Mouse (Mus musculus): Measurements from ENCODE around the gene Rnf220.

Gene Rnf220

DNA sequence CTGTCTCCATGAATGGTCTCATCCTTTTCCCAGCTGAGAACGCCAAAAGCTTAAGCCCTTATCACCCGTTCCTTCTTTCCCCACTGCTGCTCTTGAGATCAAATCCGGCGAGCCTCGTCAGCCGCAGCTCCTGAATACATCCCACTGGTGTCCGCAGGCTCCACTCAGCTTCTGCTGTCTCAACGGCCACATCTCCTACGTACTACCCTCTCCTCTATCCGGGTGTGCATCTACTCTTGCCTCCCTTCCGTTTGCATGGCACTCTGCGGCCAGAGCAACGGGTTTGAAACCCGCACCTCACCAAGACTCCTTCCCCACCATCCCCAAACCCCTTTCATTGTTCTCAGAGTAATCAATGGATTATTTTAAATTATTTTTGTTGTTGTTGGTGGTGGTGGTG is 58.8 kb downstream of the Rnf220 start:
- DNase-seq (ENCODE audit: low spot score in 2 of 2): no peak

DNA sequence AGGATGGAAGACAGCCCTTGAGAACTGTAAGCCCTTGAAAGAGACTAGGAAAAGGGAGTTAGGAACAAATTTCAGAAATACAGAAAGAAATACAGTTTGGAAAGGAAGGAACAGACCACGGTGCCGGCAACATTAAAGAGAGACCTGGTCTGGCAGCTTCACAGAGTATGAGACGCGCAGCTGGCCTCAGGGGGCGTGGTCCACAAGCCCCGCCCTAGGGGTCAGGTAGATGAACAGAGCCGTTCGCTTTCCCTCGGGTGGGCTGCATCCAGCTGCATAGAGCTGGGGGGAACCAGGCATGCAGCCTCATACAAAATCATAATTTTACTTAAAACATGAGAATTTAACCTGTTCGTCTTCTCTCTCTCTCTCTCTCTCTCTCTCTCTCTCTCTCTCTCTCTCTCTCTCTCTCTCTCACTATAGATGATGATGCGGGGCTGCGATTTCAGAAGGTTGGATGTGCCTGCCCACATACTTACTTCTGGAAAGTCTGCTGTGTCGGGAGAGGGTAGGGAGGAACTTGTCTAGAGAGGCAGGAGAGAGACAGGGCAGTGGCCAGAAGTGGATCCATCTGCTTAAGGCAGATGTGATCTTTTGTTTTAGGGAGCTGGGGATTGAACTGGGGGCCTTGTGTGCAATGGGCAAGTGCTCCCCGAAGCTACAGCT is 59.7 kb downstream of the Rnf220 start:
- no peak for DNase-seq (ENCODE audit: low spot score in 2 of 2)

DNA sequence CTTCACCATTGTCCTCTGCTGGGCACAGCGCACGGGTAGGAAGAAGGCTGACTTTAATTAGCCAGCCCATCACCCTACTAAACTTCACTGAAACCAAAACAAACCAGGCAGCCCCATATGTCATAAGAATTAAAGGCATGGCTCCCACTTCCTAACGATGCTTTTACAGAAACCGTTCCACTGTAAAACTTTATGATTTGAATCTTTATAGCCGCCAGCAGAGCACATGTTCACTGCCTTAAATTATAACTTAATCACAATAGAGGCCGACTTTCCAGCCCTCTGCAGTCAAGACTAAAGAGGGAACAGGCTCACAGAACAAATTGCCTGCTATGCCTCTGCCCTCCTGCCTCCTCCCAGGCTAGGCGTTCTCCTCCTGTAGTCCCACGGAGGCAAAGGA is 62.5 kb downstream of the Rnf220 start:
- no peak for DNase-seq (ENCODE audit: low spot score in 2 of 2)

DNA sequence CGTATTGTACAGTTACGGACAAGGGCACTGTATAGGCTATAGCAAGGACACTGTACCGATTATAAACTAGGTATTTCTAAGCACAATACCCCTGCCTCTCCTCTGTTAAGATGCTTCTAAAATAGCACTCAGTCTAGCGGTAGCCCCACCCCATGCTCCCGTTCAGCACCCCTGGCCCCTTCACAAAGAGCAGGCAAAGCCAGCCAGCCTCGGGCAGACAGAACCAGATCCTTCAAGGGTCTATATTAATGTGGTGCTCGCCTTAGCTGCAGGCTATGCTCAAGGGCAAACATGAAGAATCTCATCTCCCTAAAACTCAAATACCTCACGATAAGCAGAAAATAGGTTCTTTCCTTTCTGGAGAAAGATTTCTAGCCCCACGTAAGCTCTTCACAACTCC is 67.2 kb downstream of the Rnf220 start:
- no peak for DNase-seq (ENCODE audit: low spot score in 2 of 2)

DNA sequence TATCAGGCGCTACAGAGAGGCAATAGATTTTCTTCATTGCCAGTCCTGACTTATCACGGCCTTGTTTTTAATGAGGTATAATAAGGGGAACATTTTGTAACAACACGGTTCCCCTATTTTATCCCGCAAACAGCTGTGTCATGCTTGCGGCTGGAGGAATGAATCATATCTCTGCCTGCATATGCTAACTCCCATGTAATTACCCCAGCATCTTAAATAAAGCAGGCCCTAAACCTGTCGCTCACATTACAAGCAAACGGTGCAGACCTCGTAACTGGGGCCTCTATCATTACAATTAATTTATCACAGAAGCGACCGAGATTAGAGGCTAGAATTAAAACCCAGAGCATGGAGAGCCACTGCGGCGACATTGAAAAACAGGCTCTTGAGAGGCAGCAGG is 69.3 kb downstream of the Rnf220 start:
- no peak for DNase-seq (ENCODE audit: low spot score in 2 of 2)

DNA sequence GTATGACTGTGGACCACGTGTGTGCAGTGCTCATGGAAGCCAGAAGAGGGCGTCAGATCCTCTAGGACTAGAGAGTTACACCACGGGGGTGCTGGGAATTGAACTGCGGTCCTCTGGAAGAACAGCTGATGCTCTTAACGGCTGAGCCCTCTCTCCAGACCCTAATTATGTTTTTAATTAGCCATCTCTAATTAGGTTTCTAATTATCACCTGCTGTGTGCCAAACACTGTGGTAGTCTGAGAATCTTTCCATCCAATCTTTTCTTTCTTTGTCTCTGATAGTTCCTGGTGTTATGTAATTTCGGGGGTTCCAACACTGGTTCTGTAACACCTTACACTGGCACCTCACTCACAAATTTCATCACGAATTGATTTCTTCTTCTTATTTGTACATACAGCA is 75.8 kb downstream of the Rnf220 start:
- DNase-seq (ENCODE audit: low spot score in 2 of 2): no peak

DNA sequence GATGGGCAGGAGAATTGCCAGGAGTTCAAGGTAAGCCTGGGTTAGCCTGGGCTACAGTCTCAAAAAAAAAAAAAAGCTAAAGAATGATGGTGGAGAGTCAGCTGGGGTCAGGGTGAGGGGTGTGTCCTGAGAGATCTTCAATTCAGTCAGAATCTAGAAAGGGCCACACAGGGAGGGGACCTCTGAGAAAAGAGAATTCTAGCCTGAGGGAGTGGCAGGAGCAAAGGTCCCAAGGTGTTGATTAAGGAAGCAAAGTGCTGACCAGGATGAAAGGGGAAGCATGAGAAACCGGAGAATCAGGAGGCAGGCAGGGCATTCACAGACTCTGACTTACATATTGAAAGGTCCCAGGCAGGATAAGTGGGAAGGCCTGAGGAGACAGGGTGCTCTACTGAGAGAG is 80.0 kb downstream of the Rnf220 start:
- no peak for DNase-seq (ENCODE audit: low spot score in 2 of 2)

DNA sequence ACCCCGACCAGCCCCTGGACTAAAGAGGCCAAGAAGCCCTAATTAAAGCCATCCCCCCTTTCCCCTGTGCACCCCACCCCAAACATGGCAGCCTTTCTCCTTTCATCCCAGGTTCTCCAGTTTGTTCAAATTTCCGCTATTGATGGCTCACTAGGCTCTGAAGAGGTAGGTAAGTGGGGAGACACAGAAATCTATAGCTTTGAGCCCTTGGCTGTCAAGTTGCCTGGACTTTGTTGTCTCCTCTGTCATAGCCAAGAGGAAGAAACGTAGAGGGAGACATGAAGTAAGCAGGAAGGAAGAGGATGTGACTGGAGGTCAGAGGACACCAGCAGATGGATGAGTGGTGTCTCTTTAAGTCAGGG is 86.8 kb downstream of the Rnf220 start:
- DNase-seq (ENCODE audit: low spot score in 2 of 2): no peak

DNA sequence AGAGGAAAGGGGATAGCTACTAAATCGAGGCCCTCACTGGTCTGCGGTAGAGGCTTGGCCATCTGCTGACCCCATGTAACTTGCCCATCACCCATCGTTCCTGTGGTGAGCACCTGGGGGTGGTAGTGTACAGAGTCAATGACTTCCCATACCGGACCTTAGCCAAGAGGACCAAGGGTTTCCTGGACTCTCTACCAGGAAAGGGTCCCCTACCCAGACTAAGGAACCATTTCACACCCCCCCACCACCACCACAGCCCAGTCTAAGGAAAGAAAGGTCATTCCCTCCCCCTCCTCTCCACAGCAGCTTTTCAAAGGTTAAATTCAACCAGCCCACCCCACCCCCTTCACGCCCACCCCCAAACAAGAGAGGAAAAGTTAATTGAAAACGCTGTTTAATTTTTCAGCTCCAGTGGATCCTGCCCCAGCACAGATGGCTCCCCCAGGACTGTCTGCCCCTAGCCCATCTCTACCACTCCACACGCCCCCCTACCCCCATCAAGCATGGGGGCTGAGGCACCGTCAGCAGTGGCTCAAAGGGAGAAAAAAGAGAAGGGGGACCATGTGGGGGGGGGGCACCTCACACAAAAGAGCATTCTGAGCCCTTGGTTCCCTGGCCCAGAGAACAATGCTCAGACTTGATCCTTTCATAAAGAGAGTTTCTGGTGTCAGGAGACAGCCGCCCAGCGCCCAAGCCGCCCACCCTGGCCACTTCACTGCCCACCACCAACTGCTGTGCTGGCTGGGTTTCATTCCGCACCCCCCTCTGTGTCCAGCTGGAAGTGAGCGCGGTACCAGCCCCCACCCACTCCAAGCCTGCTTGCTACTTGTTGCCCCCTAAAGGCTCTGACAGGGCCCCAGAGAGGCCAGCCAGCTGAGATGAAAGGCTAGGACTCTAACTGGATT is 87.5 kb downstream of the Rnf220 start:
- DNase-seq (ENCODE audit: low spot score in 2 of 2): no peak

DNA sequence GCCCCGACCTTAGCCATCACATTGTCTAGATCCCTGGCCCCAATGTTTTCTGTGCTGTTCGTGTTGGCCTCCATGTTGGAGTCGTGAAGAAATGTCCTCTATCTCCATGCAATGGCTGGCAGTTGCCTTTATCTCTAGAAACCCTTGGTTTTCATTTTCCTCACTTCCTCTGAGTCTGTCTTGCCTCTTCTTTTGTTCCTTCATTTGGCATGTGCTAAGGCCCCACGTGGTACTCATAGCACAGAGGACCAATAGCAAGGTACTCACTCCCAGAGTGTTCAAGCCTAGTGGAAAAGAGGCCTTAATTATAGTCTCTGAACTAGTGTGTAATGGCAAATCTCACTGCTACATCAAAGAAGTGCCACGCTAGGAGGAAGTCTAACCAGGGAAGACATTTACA is 88.9 kb downstream of the Rnf220 start:
- DNase-seq (ENCODE audit: low spot score in 2 of 2): no peak

DNA sequence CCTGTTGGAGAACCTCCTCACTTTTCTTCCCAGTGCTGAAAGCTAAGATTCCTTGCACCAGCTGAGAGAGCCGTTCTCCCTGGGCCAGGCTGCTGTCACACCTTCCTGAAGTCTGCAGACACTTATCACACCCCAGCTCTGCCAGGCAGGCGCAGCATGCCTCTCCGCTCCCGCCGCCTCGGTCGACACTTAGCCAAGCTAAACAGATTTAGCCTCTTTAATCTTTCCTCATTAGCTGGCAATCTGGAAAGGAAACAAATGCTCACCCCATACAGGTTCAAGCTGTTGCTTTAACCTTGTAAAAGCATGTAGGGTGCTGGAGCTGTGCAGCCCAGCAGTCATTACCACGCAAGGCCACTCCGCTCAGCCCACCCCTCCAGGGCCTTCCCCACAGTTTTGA is 90.9 kb downstream of the Rnf220 start:
- DNase-seq (ENCODE audit: low spot score in 2 of 2): no peak

DNA sequence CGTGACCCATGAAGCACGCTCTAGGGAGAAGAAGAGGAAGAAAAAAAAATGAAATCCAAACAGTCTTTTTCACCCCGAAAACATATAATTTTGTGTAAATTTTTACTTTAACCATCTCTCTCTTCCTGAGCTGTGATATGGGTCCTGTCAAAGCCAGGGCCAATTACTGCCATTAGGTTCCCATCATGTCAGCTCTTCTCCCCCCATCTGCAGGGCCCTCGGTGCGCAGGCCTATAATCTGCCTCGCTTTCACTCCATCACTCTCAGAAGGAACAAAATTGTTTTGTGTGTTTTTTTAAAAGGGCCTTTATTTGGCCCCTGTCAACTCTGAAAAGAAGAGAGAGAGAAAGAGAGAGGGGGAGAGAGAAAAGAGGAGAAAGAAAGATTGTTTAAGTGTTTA is 91.6 kb downstream of the Rnf220 start:
- DNase-seq (ENCODE audit: low spot score in 2 of 2): no peak

DNA sequence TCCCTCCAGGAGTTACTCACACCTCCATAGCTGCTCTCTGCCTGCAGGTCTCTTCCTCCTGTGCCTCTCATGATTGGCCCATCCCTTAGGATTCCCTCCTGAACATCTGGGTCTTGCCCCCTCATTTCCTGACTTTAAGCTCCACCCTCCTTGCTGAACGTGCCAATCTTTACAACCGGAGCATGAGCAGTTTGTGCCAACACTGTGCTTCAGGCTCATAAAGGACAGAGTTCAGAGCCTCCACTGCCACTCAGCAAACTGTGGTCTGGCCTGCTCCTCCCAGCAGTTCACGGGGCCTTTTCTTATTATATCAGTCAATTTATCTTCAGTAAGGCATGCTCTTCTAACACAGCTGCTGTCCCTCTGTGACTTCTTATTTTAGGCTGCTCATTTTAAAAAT is 93.4 kb downstream of the Rnf220 start:
- DNase-seq (ENCODE audit: low spot score in 2 of 2): no peak

DNA sequence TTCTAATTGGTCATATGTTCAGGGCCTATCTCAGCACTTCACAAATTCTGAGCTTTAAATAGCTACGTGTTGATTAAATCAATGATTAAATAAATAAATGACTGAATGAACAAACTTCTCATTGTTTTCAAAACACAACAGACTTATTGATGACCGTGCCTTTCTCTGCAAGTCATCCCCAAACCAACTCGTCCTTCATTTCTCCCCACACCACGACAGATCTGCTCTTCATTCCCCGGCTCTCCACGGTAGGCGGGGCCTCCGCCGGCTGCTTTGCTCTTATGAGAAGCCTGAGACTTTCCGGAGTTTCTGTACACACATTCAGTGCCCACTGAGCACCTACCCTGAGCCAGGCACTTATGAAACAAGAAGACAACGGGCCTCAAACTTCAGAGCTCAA is 99.7 kb downstream of the Rnf220 start:
- DNase-seq (ENCODE audit: low spot score in 2 of 2): no peak

DNA sequence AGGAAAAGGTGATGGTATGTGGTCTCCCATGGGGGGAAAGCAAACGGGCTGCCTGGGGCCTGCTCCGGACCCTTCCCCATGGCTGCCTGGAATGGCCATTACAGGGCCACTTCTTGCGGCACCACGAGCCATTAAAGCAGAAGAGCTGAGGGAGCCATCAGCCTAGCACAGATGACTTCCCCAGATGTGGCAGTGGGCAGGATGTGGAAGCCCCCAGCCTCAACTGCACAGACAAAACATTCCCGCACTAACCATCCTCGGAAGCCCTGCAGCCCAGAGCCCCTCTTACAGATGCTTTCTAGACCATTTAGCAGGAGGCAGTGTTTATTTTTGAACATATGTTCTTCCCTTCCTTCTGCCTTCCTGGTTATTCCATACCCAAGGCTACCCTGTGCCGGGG is 103.8 kb downstream of the Rnf220 start:
- no peak for DNase-seq (ENCODE audit: low spot score in 2 of 2)

DNA sequence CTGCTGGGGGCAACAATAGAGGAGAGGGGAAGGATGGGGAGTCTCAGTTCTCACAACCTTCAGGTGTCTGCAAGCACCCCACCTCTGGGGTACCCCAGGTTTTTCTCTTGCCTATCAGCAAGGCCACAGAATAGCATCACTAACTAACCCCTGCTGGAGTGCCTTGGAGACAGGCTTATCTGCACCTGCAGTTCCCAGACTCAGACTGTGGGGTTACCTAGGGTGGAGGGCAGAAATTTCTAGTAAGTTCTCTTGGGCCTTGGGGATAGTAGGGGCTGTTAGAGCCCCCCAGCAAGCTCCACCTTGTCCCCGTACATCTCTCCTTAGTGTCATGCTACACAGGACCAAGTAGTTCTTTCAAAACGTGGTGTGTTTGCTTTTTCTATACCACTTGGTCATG is 104.5 kb downstream of the Rnf220 start:
- no peak for DNase-seq (ENCODE audit: low spot score in 2 of 2)

DNA sequence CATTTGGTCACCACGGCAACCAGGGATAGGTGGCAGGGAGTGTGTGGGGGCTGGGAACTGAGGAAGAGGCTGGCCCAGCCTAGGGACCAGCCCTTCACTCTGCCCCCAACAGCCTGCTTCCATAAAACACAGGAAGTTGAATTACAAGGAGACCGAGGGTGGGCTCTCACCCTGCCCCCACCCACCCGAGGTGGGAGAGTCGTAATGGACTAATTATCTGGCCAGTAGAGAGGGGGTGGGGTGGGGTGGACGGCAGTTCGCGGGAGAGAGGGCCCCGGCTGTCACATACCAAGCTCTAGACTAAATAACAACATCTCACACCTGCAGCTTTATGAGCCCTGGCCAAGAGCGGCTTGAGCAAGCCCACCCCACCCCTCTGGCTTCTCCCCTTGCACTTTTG is 104.9 kb downstream of the Rnf220 start:
- no peak for DNase-seq (ENCODE audit: low spot score in 2 of 2)

DNA sequence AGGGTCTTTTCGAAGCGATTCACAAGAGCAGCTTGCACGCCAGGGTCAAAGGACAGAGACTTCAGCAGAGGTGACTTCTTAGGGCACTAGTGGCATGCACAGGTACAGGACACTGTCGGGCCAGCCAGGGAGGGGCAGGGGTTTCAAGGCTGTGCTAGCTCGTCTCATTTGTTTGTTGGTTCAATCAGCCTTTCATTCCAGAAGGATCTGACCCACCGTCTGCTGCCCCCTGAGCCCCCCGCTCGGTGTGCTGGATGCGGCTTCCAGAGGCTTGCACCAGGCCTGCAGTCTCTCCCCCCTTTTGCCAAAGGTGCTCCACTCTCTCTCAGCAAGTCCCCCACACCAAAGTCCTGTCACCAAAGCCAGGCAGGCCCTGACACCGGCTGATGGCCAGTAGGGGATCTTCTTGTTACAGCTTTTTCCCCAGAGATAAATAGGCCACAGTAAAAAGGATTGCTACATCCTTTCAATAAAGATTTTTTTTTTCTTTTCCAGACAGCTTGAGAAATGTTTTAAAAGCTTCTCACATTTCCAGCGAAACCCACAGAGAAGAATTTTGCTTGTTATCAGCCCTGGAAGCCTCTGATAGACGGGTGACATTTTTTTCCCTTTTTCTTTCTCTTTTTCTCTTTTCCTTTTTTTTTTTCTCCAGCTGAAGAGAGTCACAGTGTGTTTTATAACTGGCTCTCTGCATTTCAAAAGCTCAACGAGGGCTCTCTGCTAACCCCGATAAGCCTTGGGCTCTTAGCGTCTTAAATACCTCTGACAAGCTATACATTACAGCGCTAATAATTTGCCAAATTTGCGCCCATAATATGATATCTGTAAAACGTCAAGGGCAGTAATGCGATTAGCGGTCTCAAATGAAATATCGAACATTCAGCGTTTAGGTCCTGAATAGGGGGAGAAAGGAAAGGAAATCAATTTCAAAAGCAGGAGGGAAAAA is 105.7 kb downstream of the Rnf220 start:
- no peak for DNase-seq (ENCODE audit: low spot score in 2 of 2)

DNA sequence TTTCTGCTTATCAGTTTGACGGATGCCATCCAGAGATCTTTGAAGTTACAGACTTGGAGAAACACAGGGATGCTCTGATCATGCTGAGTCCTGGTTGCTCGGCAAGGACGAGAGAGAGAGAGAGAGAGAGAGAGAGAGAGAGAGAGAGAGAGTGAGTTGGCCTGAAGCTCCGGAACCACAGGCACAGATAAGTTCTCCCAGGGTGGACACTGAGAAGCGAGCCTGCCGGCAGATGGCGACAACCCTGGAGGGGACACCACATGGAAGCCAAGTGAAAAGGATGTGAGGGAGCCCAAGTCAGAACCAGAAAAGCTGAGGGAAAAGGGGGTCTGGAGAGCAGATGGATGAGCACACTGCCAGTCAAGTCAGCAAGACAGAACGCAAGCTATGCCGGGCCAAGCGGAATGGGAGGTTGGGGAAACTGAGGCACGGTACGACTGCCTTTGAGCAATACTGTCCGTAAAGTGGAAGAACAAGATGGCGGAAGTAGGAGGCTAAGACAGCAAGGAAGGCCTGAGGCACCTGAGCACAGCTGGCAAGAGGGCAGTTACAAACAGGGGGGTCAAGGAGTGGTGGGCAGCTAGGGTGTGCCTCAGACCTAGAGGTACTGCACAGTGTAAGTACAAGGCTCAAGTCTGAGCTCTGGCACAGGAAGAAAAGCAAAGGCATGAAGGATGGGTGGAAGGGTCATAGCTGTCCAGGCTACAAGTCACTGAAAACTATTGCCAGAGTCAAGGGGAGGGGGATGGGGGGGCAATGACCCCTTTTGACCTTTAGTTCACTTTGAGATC is 107.4 kb downstream of the Rnf220 start:
- no peak for DNase-seq (ENCODE audit: low spot score in 2 of 2)

DNA sequence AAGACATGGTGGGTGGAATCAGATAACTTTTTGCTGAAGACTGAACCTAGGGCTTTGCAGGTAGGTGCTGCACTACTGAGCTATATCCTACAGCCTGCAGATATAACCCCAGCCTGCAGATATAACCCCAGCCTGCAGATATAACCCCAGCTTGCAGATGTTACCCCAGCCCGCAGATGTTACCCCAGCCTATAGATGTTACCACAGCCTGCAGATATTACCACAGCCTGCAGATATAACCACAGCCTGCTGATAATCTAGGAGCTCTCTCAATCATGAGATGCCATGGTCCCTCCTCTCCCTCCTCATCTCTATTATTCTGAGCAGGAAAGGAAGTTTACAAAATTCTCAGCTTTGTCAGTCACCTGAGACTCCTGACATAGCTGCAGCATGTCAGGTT is 111.6 kb downstream of the Rnf220 start:
- no peak for DNase-seq (ENCODE audit: low spot score in 2 of 2)

DNA sequence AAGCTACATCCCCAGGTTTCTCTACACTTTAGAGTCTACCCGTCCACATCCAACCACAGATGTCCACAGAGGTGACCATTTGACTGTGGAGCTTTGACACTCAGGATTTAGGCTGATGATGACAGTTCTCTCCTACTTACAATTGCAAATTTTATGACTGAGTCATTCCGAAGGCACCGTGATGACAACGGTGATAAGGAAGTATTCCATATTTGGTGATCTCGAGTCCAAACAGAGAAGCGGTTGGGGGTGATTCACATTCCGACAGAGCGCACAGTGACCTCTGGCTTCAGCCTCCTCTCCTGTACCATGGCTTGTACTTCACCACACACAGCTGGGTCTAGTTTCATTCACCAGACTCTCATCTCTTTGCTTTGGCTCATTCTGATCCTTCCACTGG is 115.0 kb downstream of the Rnf220 start:
- DNase-seq (ENCODE audit: low spot score in 2 of 2): no peak

DNA sequence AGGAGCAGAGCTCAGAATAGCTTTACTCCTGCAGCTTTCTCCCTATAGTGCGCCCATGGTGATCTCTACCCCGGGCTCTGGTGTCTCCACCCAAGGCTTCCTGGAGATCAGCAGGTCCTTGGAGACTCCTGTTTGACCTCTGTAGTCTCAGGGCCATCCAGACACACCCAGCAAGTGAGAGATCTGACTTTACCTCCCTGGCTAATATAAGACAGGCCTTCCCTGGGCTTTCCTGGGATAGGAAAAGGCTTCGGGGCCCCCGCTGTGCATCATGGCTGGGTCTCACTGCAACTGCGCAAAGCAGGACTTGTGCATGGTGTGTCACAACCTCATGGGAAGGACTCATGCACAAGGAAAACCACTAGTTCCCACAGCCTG is 116.3 kb downstream of the Rnf220 start:
- no peak for DNase-seq (ENCODE audit: low spot score in 2 of 2)

All from spleen, postnatal 36 days (tissue).